Mouse (Mus musculus): Measurements from ENCODE around the gene Myadml2.

Myadml2 gene

GRCm38 (mm10) chr11:120613976-120614375, 34.0 kb downstream of the Myadml2 start:
- no peak for DNase-seq (ENCODE audit: extremely low read depth, low read depth, low spot score)

- no peak for DNase-seq (ENCODE audit: extremely low read depth, low read depth, low spot score)
These were observed 34.4 kb downstream of the Myadml2 start for GRCm38 (mm10) chr11:120613481-120613972.

GRCm38 (mm10) chr11:120612763-120613162, 35.2 kb downstream of the Myadml2 start:
- DNase-seq (ENCODE audit: extremely low read depth, low read depth, low spot score) = no peak

GRCm38 (mm10) chr11:120610477-120611046, 37.4 kb downstream of the Myadml2 start:
- DNase-seq (ENCODE audit: extremely low read depth, low read depth, low spot score) = no peak

- DNase-seq (ENCODE audit: extremely low read depth, low read depth, low spot score) = no peak
These were observed 38.7 kb downstream of the Myadml2 start for GRCm38 (mm10) chr11:120609250-120609649.

- no peak for DNase-seq (ENCODE audit: extremely low read depth, low read depth, low spot score)
These were observed 39.5 kb downstream of the Myadml2 start, which contains the start of gene Npb for GRCm38 (mm10) chr11:120608241-120609034. Gene Npb (plus strand): TSS chr11:120608477.

- no peak for DNase-seq (ENCODE audit: extremely low read depth, low read depth, low spot score)
These were observed 41.2 kb downstream of the Myadml2 start for GRCm38 (mm10) chr11:120606764-120607163.

- DNase-seq (ENCODE audit: extremely low read depth, low read depth, low spot score) = no peak
These were observed 42.3 kb downstream of the Myadml2 start for GRCm38 (mm10) chr11:120605667-120606066.

- DNase-seq (ENCODE audit: extremely low read depth, low read depth, low spot score) = no peak
These were observed 44.4 kb downstream of the Myadml2 start for GRCm38 (mm10) chr11:120603545-120603944.

GRCm38 (mm10) chr11:120600716-120601115, 47.2 kb downstream of the Myadml2 start:
- no peak for DNase-seq (ENCODE audit: extremely low read depth, low read depth, low spot score)

- no peak for DNase-seq (ENCODE audit: extremely low read depth, low read depth, low spot score)
These were observed 48.9 kb downstream of the Myadml2 start for GRCm38 (mm10) chr11:120598990-120599549.

- peak; percentile 36 for DNase-seq (ENCODE audit: extremely low read depth, low read depth, low spot score)
These were observed 49.5 kb downstream of the Myadml2 start, which contains the start of the genes Alyref and Anapc11 for GRCm38 (mm10) chr11:120598283-120598989. Gene Alyref (minus strand): TSS chr11:120598365. Gene Anapc11 (plus strand): TSS chr11:120598421.

GRCm38 (mm10) chr11:120597240-120598235, 50.4 kb downstream of the Myadml2 start:
- no peak for DNase-seq (ENCODE audit: extremely low read depth, low read depth, low spot score)
